Mouse (Mus musculus): Measurements from ENCODE around the gene Olig1. TPM values are rescaled to one million over a fixed set of nuclear protein-coding genes. Genes with fewer than 3 reads are reported as not detected.

Olig1 gene
- polyA plus RNA-seq, 1 experiment from 2014 or later = 0.14 TPM

DNA sequence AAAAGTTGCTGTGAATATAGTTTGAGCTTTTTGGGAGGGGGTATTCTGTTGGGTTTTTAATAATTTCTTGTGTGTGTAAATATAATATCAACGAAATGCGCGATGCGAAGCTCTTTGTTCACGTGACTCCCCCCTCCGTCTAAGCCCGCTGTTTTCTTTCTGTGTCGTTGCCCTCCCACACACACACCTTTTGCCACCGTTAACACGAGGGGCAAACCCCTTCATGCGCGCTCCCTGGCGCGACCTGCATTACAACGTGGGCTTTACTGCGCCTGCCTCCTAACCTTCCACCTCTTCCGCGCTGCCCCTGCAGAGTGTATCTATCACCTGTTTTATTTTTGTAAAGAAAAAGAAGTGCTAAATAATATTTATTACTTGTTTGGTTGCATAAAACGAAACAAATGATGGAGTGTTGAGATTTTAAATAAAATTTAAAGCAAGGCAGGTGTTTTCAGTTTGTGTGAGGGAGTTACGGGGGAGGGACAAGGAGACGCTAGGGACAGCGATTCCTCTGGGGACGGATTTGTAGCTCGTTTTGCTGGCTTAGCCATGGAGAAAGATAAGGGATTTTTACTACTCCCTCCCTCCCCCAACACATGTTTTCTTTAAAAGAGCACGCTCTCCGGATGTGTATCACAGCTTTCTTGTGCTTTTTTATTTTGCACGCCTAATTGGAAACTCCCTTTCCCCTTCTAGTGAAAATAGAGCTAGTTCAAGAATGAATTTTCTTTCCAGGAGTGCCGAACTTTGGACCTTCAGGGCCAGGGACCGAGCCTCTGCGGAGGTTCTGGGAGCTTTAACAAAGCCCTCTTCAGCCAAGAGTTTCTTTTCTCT is 41.1 kb upstream of the Olig1 start:
- Histone ChIP-seq H3K9ac (ENCODE audit: low read depth, low read length) (no peak overlapping the region), H3K9me3 (replicated peaks; ENCODE audit: low read length) (no peaks in the 10 kb centered on the region), H3K4me2 (ENCODE audit: low read length) (no peak overlapping the region), H3K27ac (no peak overlapping the region), H3K4me1 (replicated peaks; ENCODE audit: insufficient read depth, low read length) (no peaks in the 10 kb centered on the region; the same call in 1 of the 2 replicates), H3K36me3 (ENCODE audit: insufficient read depth, low read length) (no peaks in the 10 kb centered on the region), H3K27me3 (ENCODE audit: insufficient read depth, low read length) (peaks cover 94% of the 10 kb centered on the region), H3K4me3 (replicated peaks; ENCODE audit: low read depth, low read length) (no peak overlapping the region)
- TF ChIP-seq CTCF (IDR thresholded peaks at IDR 0.05; ENCODE audit: low read depth) = no peak
- no peak for DNase-seq (ENCODE audit: low spot score)
- ATAC-seq (replicated peaks; ENCODE audit: low FRiP score, low read depth) = no peak
- WGBS = 2% methylated on average over 30 of the region's 30 CpGs

GRCm38 (mm10) chr16:91229072-91229348 is 40.6 kb upstream of the Olig1 start:
- DNase-seq (ENCODE audit: low spot score) (no peak), ATAC-seq (replicated peaks; ENCODE audit: low FRiP score, low read depth) (no peak)
- H3K27me3 ChIP-seq (ENCODE audit: insufficient read depth, low read length) = peaks cover 94% of the 10 kb centered on the region
- H3K4me1 ChIP-seq (replicated peaks; ENCODE audit: insufficient read depth, low read length) = no peaks in the 10 kb centered on the region; the same call in 1 of the 2 replicates
- WGBS = 3% methylated on average over 10 of the region's 10 CpGs
- no peaks in the 10 kb centered on the region for H3K36me3 ChIP-seq (ENCODE audit: insufficient read depth, low read length)
- H3K9me3 ChIP-seq (replicated peaks; ENCODE audit: low read length) = no peaks in the 10 kb centered on the region
- no peak overlapping the region for H3K4me2 ChIP-seq (ENCODE audit: low read length)
- no peak overlapping the region for H3K9ac ChIP-seq (ENCODE audit: low read depth, low read length)
- H3K4me3 ChIP-seq (replicated peaks; ENCODE audit: low read depth, low read length) = no peak overlapping the region
- no peak for TF ChIP-seq CTCF (IDR thresholded peaks at IDR 0.05; ENCODE audit: low read depth)
- no peak overlapping the region for H3K27ac ChIP-seq

DNA sequence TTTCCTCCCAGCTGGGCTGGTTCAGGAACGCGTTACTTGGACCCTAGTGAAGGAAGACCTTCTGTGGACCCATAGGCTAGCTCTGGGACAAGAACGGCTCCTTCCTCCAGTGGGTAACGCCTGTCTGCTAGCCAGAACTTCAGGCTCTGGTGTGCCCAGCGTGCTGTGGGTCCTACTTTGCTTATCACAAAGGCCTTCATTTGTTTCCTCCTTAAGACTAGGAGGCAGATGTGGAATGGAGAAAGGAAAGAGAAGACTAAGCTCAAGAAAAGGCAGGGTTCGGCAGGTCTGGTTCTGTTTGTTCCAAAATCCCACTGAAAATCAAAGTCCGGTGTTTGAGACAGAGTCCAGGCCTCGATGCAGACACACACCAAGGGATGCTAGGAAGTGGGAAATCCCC is 39.9 kb upstream of the Olig1 start:
- Histone ChIP-seq H3K27ac (no peak overlapping the region), H3K4me3 (replicated peaks; ENCODE audit: low read depth, low read length) (no peak overlapping the region), H3K4me2 (ENCODE audit: low read length) (no peak overlapping the region), H3K9me3 (replicated peaks; ENCODE audit: low read length) (no peaks in the 10 kb centered on the region), H3K9ac (ENCODE audit: low read depth, low read length) (no peak overlapping the region), H3K27me3 (ENCODE audit: insufficient read depth, low read length) (peaks cover 94% of the 10 kb centered on the region), H3K4me1 (replicated peaks; ENCODE audit: insufficient read depth, low read length) (no peaks in the 10 kb centered on the region; the same call in 1 of the 2 replicates), H3K36me3 (ENCODE audit: insufficient read depth, low read length) (no peaks in the 10 kb centered on the region)
- no peak for TF ChIP-seq CTCF (IDR thresholded peaks at IDR 0.05; ENCODE audit: low read depth)
- DNase-seq (ENCODE audit: low spot score) (no peak), ATAC-seq (replicated peaks; ENCODE audit: low FRiP score, low read depth) (no peak)
- 16% methylated on average over 8 of the region's 8 CpGs for WGBS

- no peak overlapping the region for H3K9ac ChIP-seq (ENCODE audit: low read depth, low read length)
- H3K27ac ChIP-seq = no peak overlapping the region
- H3K4me1 ChIP-seq (replicated peaks; ENCODE audit: insufficient read depth, low read length) = no peaks in the 10 kb centered on the region; the same call in 1 of the 2 replicates
- no peak overlapping the region for H3K4me3 ChIP-seq (replicated peaks; ENCODE audit: low read depth, low read length)
- H3K9me3 ChIP-seq (replicated peaks; ENCODE audit: low read length) = no peaks in the 10 kb centered on the region
- peaks cover 84% of the 10 kb centered on the region for H3K27me3 ChIP-seq (ENCODE audit: insufficient read depth, low read length)
- ATAC-seq (replicated peaks; ENCODE audit: low FRiP score, low read depth) = no peak
- H3K36me3 ChIP-seq (ENCODE audit: insufficient read depth, low read length) = no peaks in the 10 kb centered on the region
- H3K4me2 ChIP-seq (ENCODE audit: low read length) = no peak overlapping the region
- no peak for TF ChIP-seq CTCF (IDR thresholded peaks at IDR 0.05; ENCODE audit: low read depth)
- DNase-seq (ENCODE audit: low spot score) = no peak
- WGBS = 2% methylated on average over 26 of the region's 26 CpGs
These were observed 37.6 kb upstream of the Olig1 start for GRCm38 (mm10) chr16:91231781-91232469.

GRCm38 (mm10) chr16:91232470-91233240 is 36.9 kb upstream of the Olig1 start:
- TF ChIP-seq CTCF (IDR thresholded peaks at IDR 0.05; ENCODE audit: low read depth) = no peak
- no peak overlapping the region for H3K27ac ChIP-seq
- no peak for DNase-seq (ENCODE audit: low spot score)
- H3K4me2 ChIP-seq (ENCODE audit: low read length) = no peak overlapping the region
- no peaks in the 10 kb centered on the region for H3K36me3 ChIP-seq (ENCODE audit: insufficient read depth, low read length)
- no peaks in the 10 kb centered on the region for H3K4me1 ChIP-seq (replicated peaks; ENCODE audit: insufficient read depth, low read length)
- H3K27me3 ChIP-seq (ENCODE audit: insufficient read depth, low read length) = peaks cover 84% of the 10 kb centered on the region
- no peak for ATAC-seq (replicated peaks; ENCODE audit: low FRiP score, low read depth)
- H3K4me3 ChIP-seq (replicated peaks; ENCODE audit: low read depth, low read length) = no peak overlapping the region
- no peak overlapping the region for H3K9ac ChIP-seq (ENCODE audit: low read depth, low read length)
- H3K9me3 ChIP-seq (replicated peaks; ENCODE audit: low read length) = no peaks in the 10 kb centered on the region
- 1% methylated on average over 25 of the region's 25 CpGs for WGBS

- WGBS = 7% methylated on average over 11 of the region's 11 CpGs
- no peak for TF ChIP-seq CTCF (IDR thresholded peaks at IDR 0.05; ENCODE audit: low read depth)
- no peak for ATAC-seq (replicated peaks; ENCODE audit: low FRiP score, low read depth)
These were observed 36.2 kb upstream of the Olig1 start for GRCm38 (mm10) chr16:91233241-91233944.

More at GRCm38 (mm10) chr16:91233241-91233944, 36.2 kb upstream of the Olig1 start:
- no peak overlapping the region for H3K4me2 ChIP-seq (ENCODE audit: low read length)
- H3K27me3 ChIP-seq (ENCODE audit: insufficient read depth, low read length) = peaks cover 80% of the 10 kb centered on the region
- no peaks in the 10 kb centered on the region for H3K4me1 ChIP-seq (replicated peaks; ENCODE audit: insufficient read depth, low read length)
- no peak overlapping the region for H3K9ac ChIP-seq (ENCODE audit: low read depth, low read length)
- DNase-seq (ENCODE audit: low spot score) = no peak
- H3K9me3 ChIP-seq (replicated peaks; ENCODE audit: low read length) = no peaks in the 10 kb centered on the region
- no peak overlapping the region for H3K27ac ChIP-seq
- H3K4me3 ChIP-seq (replicated peaks; ENCODE audit: low read depth, low read length) = no peak overlapping the region
- H3K36me3 ChIP-seq (ENCODE audit: insufficient read depth, low read length) = no peaks in the 10 kb centered on the region
